Mouse (Mus musculus): Measurements from ENCODE around the gene Elmo2. TPM values are rescaled to one million over a fixed set of nuclear protein-coding genes. Genes with fewer than 3 reads are reported as not detected.

The Elmo2 gene
- polyA plus RNA-seq, 1 experiment = 43.3 TPM

GRCm38 (mm10) chr2:165316837-165317473 lies 9.3 kb downstream of the Elmo2 start:
- peaks cover 2% of the 10 kb centered on the region for H3K4me1 ChIP-seq (ENCODE audit: control insufficient read depth, insufficient read depth, low read length)
- peaks cover 3% of the 10 kb centered on the region; the same call in 1 of the 2 replicates for H3K36me3 ChIP-seq (ENCODE audit: control insufficient read depth, insufficient read depth, low read length, poor library complexity, severe bottlenecking)
- H3K27ac ChIP-seq (ENCODE audit: insufficient read depth, low read length) = no peak overlapping the region
- no peak overlapping the region for H3K4me3 ChIP-seq (ENCODE audit: low read depth, low read length)
- no peak overlapping the region for H3K9ac ChIP-seq (ENCODE audit: low read depth, poor library complexity, severe bottlenecking)
- no peaks in the 10 kb centered on the region for H3K27me3 ChIP-seq (ENCODE audit: control insufficient read depth, insufficient read depth, low read length, poor library complexity, severe bottlenecking)
- H3K9me3 ChIP-seq (replicated peaks; ENCODE audit: control insufficient read depth, insufficient read depth, low read length, poor library complexity, severe bottlenecking) = no peaks in the 10 kb centered on the region
- TF ChIP-seq EP300 (IDR thresholded peaks at IDR 0.05; ENCODE audit: insufficient read depth, low read depth, low read length) (no peak), CTCF (IDR thresholded peaks at IDR 0.05; ENCODE audit: low read depth, low read length) (no peak), POLR2A (IDR thresholded peaks at IDR 0.05; ENCODE audit: insufficient read depth, low read length) (no peak)

- Histone ChIP-seq H3K9ac (ENCODE audit: low read depth, poor library complexity, severe bottlenecking) (no peak overlapping the region), H3K27me3 (ENCODE audit: control insufficient read depth, insufficient read depth, low read length, poor library complexity, severe bottlenecking) (no peaks in the 10 kb centered on the region), H3K27ac (ENCODE audit: insufficient read depth, low read length) (no peak overlapping the region), H3K4me3 (ENCODE audit: low read depth, low read length) (no peak overlapping the region), H3K4me1 (ENCODE audit: control insufficient read depth, insufficient read depth, low read length) (peaks cover 2% of the 10 kb centered on the region), H3K36me3 (ENCODE audit: control insufficient read depth, insufficient read depth, low read length, poor library complexity, severe bottlenecking) (peaks cover 3% of the 10 kb centered on the region; the same call in 1 of the 2 replicates), H3K9me3 (replicated peaks; ENCODE audit: control insufficient read depth, insufficient read depth, low read length, poor library complexity, severe bottlenecking) (no peaks in the 10 kb centered on the region)
- TF ChIP-seq POLR2A (IDR thresholded peaks at IDR 0.05; ENCODE audit: insufficient read depth, low read length) (no peak), CTCF (IDR thresholded peaks at IDR 0.05; ENCODE audit: low read depth, low read length) (no peak), EP300 (IDR thresholded peaks at IDR 0.05; ENCODE audit: insufficient read depth, low read depth, low read length) (no peak)
Measured at GRCm38 (mm10) chr2:165316204-165316603, 10.1 kb downstream of the Elmo2 start.

- H3K27me3 ChIP-seq (ENCODE audit: control insufficient read depth, insufficient read depth, low read length, poor library complexity, severe bottlenecking) = no peaks in the 10 kb centered on the region
- no peak overlapping the region for H3K27ac ChIP-seq (ENCODE audit: insufficient read depth, low read length)
- H3K36me3 ChIP-seq (ENCODE audit: control insufficient read depth, insufficient read depth, low read length, poor library complexity, severe bottlenecking) = peaks cover 3% of the 10 kb centered on the region; the same call in 1 of the 2 replicates
- peaks cover 2% of the 10 kb centered on the region for H3K4me1 ChIP-seq (ENCODE audit: control insufficient read depth, insufficient read depth, low read length)
- TF ChIP-seq POLR2A (IDR thresholded peaks at IDR 0.05; ENCODE audit: insufficient read depth, low read length) = no peak
- TF ChIP-seq EP300 (IDR thresholded peaks at IDR 0.05; ENCODE audit: insufficient read depth, low read depth, low read length) = no peak
- no peak for TF ChIP-seq CTCF (IDR thresholded peaks at IDR 0.05; ENCODE audit: low read depth, low read length)
- no peak overlapping the region for H3K9ac ChIP-seq (ENCODE audit: low read depth, poor library complexity, severe bottlenecking)
- no peaks in the 10 kb centered on the region for H3K9me3 ChIP-seq (replicated peaks; ENCODE audit: control insufficient read depth, insufficient read depth, low read length, poor library complexity, severe bottlenecking)
- H3K4me3 ChIP-seq (ENCODE audit: low read depth, low read length) = no peak overlapping the region
Measured at GRCm38 (mm10) chr2:165314197-165314596, 12.1 kb downstream of the Elmo2 start.

GRCm38 (mm10) chr2:165312381-165312780 lies 13.9 kb downstream of the Elmo2 start:
- no peaks in the 10 kb centered on the region for H3K27me3 ChIP-seq (ENCODE audit: control insufficient read depth, insufficient read depth, low read length, poor library complexity, severe bottlenecking)
- no peak for TF ChIP-seq CTCF (IDR thresholded peaks at IDR 0.05; ENCODE audit: low read depth, low read length)
- no peak for TF ChIP-seq EP300 (IDR thresholded peaks at IDR 0.05; ENCODE audit: insufficient read depth, low read depth, low read length)
- TF ChIP-seq POLR2A (IDR thresholded peaks at IDR 0.05; ENCODE audit: insufficient read depth, low read length) = no peak
- H3K27ac ChIP-seq (ENCODE audit: insufficient read depth, low read length) = no peak overlapping the region
- H3K36me3 ChIP-seq (ENCODE audit: control insufficient read depth, insufficient read depth, low read length, poor library complexity, severe bottlenecking) = peaks cover 3% of the 10 kb centered on the region; the same call in 1 of the 2 replicates
- peaks cover 2% of the 10 kb centered on the region for H3K4me1 ChIP-seq (ENCODE audit: control insufficient read depth, insufficient read depth, low read length)
- no peak overlapping the region for H3K9ac ChIP-seq (ENCODE audit: low read depth, poor library complexity, severe bottlenecking)
- H3K4me3 ChIP-seq (ENCODE audit: low read depth, low read length) = no peak overlapping the region
- no peaks in the 10 kb centered on the region for H3K9me3 ChIP-seq (replicated peaks; ENCODE audit: control insufficient read depth, insufficient read depth, low read length, poor library complexity, severe bottlenecking)

- Histone ChIP-seq H3K27me3 (ENCODE audit: control insufficient read depth, insufficient read depth, low read length, poor library complexity, severe bottlenecking) (no peaks in the 10 kb centered on the region), H3K27ac (ENCODE audit: insufficient read depth, low read length) (no peak overlapping the region), H3K4me1 (ENCODE audit: control insufficient read depth, insufficient read depth, low read length) (no peaks in the 10 kb centered on the region), H3K36me3 (ENCODE audit: control insufficient read depth, insufficient read depth, low read length, poor library complexity, severe bottlenecking) (peaks cover 3% of the 10 kb centered on the region; the same call in 1 of the 2 replicates), H3K9ac (ENCODE audit: low read depth, poor library complexity, severe bottlenecking) (no peak overlapping the region), H3K4me3 (ENCODE audit: low read depth, low read length) (no peak overlapping the region), H3K9me3 (replicated peaks; ENCODE audit: control insufficient read depth, insufficient read depth, low read length, poor library complexity, severe bottlenecking) (no peaks in the 10 kb centered on the region)
- TF ChIP-seq POLR2A (IDR thresholded peaks at IDR 0.05; ENCODE audit: insufficient read depth, low read length) = no peak
- TF ChIP-seq EP300 (IDR thresholded peaks at IDR 0.05; ENCODE audit: insufficient read depth, low read depth, low read length) = no peak
- TF ChIP-seq CTCF (IDR thresholded peaks at IDR 0.05; ENCODE audit: low read depth, low read length) = no peak
Measured at GRCm38 (mm10) chr2:165311577-165311976, 14.7 kb downstream of the Elmo2 start.

GRCm38 (mm10) chr2:165310818-165311425 lies 15.4 kb downstream of the Elmo2 start:
- no peak overlapping the region for H3K4me3 ChIP-seq (ENCODE audit: low read depth, low read length)
- H3K27me3 ChIP-seq (ENCODE audit: control insufficient read depth, insufficient read depth, low read length, poor library complexity, severe bottlenecking) = no peaks in the 10 kb centered on the region
- H3K36me3 ChIP-seq (ENCODE audit: control insufficient read depth, insufficient read depth, low read length, poor library complexity, severe bottlenecking) = peaks cover 3% of the 10 kb centered on the region; the same call in 1 of the 2 replicates
- no peaks in the 10 kb centered on the region for H3K9me3 ChIP-seq (replicated peaks; ENCODE audit: control insufficient read depth, insufficient read depth, low read length, poor library complexity, severe bottlenecking)
- H3K27ac ChIP-seq (ENCODE audit: insufficient read depth, low read length) = no peak overlapping the region
- H3K4me1 ChIP-seq (ENCODE audit: control insufficient read depth, insufficient read depth, low read length) = no peaks in the 10 kb centered on the region
- no peak overlapping the region for H3K9ac ChIP-seq (ENCODE audit: low read depth, poor library complexity, severe bottlenecking)
- TF ChIP-seq POLR2A (IDR thresholded peaks at IDR 0.05; ENCODE audit: insufficient read depth, low read length) (no peak), EP300 (IDR thresholded peaks at IDR 0.05; ENCODE audit: insufficient read depth, low read depth, low read length) (no peak), CTCF (IDR thresholded peaks at IDR 0.05; ENCODE audit: low read depth, low read length) (no peak)

Measured in ES-Bruce4 (cell line).